Mouse (Mus musculus): ENCODE measurements around the gene Aqp8.
A peak's percentile ranks its signal among the peaks of the same experiment; 100 is the strongest.

Gene Aqp8

GRCm38 (mm10) chr7:123487703-123488102 is 25.6 kb downstream of the Aqp8 start:
- DNase-seq (ENCODE audit: low spot score): no peak

GRCm38 (mm10) chr7:123499481-123500238 is 37.6 kb downstream of the Aqp8 start:
- no peak for DNase-seq (ENCODE audit: low spot score)

- DNase-seq (ENCODE audit: low spot score): peak; percentile 96
Measured at GRCm38 (mm10) chr7:123500239-123501219, 38.4 kb downstream of the Aqp8 start, which contains the start of gene Zkscan2. Zkscan2 (minus strand) TSS chr7:123500449.

DNA sequence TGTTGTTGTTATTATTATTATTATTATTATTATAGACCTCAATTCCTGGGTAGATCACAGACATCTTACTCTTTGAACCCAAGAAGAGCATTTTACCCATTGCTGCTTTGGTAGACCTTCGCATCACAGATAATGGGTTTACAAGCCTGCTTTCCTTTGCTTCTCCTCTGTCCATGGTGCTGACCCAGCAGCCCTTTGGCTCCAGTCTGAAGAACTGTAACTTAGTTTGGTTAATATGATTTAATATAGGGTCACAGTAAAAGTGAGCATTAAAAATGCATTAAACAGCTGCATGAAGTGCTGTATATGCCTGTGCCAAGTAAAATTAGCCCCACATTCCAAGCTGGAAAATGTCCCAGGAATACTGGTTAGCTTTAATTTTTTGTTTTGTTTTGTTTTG is 41.3 kb downstream of the Aqp8 start:
- peak; percentile 41 for DNase-seq (ENCODE audit: low spot score)

DNA sequence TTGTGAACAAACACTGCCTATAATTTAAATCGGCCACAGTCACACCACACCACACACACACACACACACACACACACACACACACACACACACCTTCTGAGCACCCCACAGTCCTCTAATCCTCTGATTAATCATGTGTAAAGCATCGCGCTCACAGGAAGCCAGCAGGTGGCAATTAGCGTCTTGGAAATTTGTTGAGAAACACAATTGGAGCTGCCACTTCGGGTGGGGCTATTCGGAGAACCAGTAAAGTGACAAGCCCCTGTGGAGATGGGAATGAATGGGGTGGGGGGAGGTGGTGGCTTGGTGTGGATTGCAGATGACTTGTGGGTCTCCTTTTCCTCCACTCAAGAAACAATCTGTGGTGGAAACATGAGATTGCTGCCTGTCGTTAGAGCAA is 45.9 kb downstream of the Aqp8 start:
- no peak for DNase-seq (ENCODE audit: low spot score)
